Mouse (Mus musculus) embryonic stem cell, embryonic (primary cell): ENCODE data around the gene Ntn5.

Experiments
- CTCF ChIA-PET, 4 experiments: fragments of 300-600 bp in 2 of 4; fragments of 350-600 bp in 2 of 4; sonication (Branson Sonifier 250); formaldehyde crosslinking; loops; one replicate each; lab custom pipeline; 2022; ENCODE audit warnings: inconsistent platforms in 2 of 4; lab: Charles Lee
- POLR2A ChIA-PET, 4 experiments: fragments of 300-600 bp in 2 of 4; fragments of 350-600 bp in 2 of 4; sonication (Branson Sonifier 250); formaldehyde crosslinking; loops; one replicate each; lab custom pipeline; 2022; ENCODE audit warnings: antibody characterized with exemption in 4 of 4, inconsistent platforms in 1 of 4; lab: Charles Lee

Gene Ntn5

DNA sequence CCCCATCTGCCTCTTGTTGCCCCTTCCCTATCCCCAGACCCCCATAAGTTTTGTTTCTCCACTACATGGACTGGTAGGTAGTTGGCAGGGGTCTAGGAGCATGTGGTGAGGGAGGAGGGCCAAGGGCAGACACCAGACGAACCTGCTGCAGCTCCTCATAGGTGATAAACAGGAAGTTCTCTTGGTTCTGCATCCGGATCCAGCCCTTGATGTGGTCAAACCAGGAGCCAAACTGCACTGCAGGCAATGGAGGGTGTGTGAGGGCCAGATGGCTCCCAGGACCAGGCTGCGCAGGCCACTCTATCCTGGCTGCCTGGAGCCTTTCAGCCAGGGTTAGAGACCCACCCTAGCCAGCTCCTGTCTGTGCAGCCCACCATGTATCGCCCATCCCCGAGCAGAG, 49.7 kb downstream of the Ntn5 start:
- ChIA-PET CTCF (interaction anchor here in 1 of 4 experiments (0.9 kb wide), 1 partner anchor 13 kb away, joined by 5 read pairs; the partner anchor contains the start of gene Fam83e), POLR2A (interaction anchor here in 3 of 4 experiments (0.5 to 9.4 kb wide), 4 partner anchors 14 to 333 kb away, joined by 3 to 250 read pairs (median 82); partner anchors contain the start of genes Fam83e (in 2 of the 3), Sphk2 (in 2 of the 3) and Rpl18 (in 1 of the 3))

DNA sequence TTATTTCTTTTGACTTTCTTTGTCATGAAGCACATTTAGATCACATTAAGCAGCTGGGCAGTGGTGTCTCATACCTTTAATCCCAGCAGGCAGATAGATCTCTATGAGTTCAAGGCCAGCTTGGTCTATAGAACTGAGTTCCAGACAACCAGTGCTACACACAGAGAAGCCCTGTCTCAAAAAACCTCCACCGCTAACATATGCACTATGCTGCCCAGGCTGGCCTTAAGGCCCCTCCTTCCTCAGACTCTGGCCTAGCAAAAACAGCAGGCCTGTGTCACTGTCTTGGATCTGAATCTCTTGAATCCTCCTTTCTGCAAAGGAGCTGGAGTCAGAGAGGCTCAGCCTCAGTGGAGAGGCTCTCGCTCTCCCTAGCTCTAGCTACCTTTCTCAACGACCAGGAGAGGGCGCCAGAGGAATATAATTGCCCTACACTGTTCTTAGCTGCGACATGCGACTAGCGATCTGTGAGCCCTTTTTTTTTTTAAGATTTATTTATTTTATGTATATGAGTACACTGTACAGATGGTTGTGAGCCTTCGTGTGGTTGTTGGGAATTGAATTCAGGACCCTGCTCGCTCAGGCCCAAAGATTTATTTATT, 55.4 kb downstream of the Ntn5 start:
- POLR2A ChIA-PET: interaction anchor here (0.6 to 5.8 kb wide), 46 partner anchors 8 to 479 kb away, joined by 3 to 102 read pairs (median 4); partner anchors contain the start of genes Cyth2 (in 4 of the 4), Sphk2 (in 3 of the 4), Fam83e (in 2 of the 4) and Ccdc114 (in 1 of the 4)
- CTCF ChIA-PET: interaction anchor here (0.5 to 2.8 kb wide), 100 partner anchors 8 to 455 kb away, joined by 3 to 120 read pairs (median 5); partner anchors contain the start of genes Cyth2 (in 3 of the 4), Kdelr1 (in 3 of the 4), Ccdc114 (in 2 of the 4) and Lmtk3 (in 2 of the 4)

GRCm38 (mm10) chr7:45739820-45740219, 56.0 kb downstream of the Ntn5 start:
- POLR2A ChIA-PET: interaction anchor here (0.6 to 5.8 kb wide), 36 partner anchors 9 to 479 kb away, joined by 3 to 102 read pairs (median 4); partner anchors contain the start of genes Sphk2 (in 3 of the 4), Cyth2 (in 2 of the 4), Fam83e (in 2 of the 4) and Ccdc114 (in 1 of the 4)
- CTCF ChIA-PET: interaction anchor here (0.5 to 2.8 kb wide), 77 partner anchors 9 to 485 kb away, joined by 3 to 120 read pairs (median 5); partner anchors contain the start of genes Kdelr1 (in 3 of the 4), Ccdc114 (in 2 of the 4), Cyth2 (in 2 of the 4) and Fam83e (in 1 of the 4)

DNA sequence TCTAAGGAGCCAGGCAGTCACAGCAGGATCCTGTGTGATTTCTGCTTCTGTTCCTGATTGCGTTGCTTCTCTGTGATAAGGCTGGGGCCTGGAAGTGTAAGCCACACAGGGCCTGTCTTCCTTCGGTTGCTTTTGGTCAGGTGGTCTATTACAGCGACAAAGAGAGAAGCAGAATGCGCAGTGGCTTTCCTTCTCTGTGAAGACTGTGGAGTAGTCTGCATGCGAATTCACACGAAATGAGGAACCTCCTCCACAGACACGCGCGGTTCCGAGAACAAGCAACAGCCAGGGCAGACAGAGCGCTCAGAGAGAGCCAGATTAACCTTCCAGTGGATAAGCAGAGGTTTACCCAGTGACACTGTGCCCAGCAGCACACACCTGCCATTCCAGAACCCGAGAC, 57.5 kb downstream of the Ntn5 start:
- CTCF ChIA-PET: interaction anchor here (0.9 to 7.7 kb wide), 17 partner anchors 11 to 261 kb away, joined by 3 to 145 read pairs (median 6); partner anchors contain the start of genes Ccdc114 (in 1 of the 4), Fam83e (in 1 of the 4) and Lmtk3 (in 1 of the 4)
- POLR2A ChIA-PET: interaction anchor here in 3 of 4 experiments (0.9 to 7.4 kb wide), 17 partner anchors 9 to 134 kb away, joined by 3 to 94 read pairs (median 4); partner anchors contain the start of genes Sphk2 (in 3 of the 3), Fam83e (in 1 of the 3) and Kdelr1 (in 1 of the 3)

DNA sequence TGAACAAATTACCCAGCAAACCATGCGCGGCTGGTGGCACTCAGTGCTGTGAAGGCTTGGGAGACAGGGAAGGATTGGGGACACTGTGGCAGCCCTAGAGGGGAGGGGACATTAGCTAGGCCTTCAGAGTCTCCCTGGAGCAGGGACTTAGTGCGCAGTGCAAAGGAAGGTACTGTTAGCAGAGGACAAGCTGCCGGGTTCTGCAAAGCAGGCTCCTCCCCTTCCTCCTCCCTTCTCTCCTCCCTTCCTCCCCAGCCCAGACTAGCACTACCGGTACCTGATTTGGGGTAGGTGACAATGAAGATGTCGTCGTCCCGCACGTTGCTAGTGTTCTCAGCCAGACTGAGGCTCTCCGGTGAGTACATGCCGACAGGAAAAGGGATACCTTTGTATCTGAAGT, 58.0 kb downstream of the Ntn5 start:
- CTCF ChIA-PET: interaction anchor here (0.5 to 7.7 kb wide), 46 partner anchors 9 to 776 kb away, joined by 3 to 145 read pairs (median 4); partner anchors contain the start of genes Ccdc114 (in 2 of the 4), Kdelr1 (in 2 of the 4), Lmtk3 (in 2 of the 4) and Cyth2 (in 1 of the 4)
- POLR2A ChIA-PET: interaction anchor here in 3 of 4 experiments (0.5 to 7.4 kb wide), 34 partner anchors 8 to 341 kb away, joined by 3 to 94 read pairs (median 4); partner anchors contain the start of genes Fam83e (in 3 of the 3), Sphk2 (in 3 of the 3), Ccdc114 (in 1 of the 3) and Cyth2 (in 1 of the 3)

GRCm38 (mm10) chr7:45742338-45742737, 58.5 kb downstream of the Ntn5 start:
- ChIA-PET CTCF (interaction anchor here (0.5 to 7.7 kb wide), 51 partner anchors 9 to 775 kb away, joined by 3 to 145 read pairs (median 4); partner anchors contain the start of genes Ccdc114 (in 2 of the 4), Kdelr1 (in 2 of the 4), Lmtk3 (in 2 of the 4) and Cyth2 (in 1 of the 4)), POLR2A (interaction anchor here in 3 of 4 experiments (0.5 to 7.4 kb wide), 37 partner anchors 8 to 342 kb away, joined by 3 to 94 read pairs (median 4); partner anchors contain the start of genes Fam83e (in 3 of the 3), Sphk2 (in 3 of the 3), Ccdc114 (in 1 of the 3) and Cyth2 (in 1 of the 3))
